Mouse (Mus musculus): Measurements from ENCODE around the gene Igdcc3.

Gene Igdcc3

DNA sequence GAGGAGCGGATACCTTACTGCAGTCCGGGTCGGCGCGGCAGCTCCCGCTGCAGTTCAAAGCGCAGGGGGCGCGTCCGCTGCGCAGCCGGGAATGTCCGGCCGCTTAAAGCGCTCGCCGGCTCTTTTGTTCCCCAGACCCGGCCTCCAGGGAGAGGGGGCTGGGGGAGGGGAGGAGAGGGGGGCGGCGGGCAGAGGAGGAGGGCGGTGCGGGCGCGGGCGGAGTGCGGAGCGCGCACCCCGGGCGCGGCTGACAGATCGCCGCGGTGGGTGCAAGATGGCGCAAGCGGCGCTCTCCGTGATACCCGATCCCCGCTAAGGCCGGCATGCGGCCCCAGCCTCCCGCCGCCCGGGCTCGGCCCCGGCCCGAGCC is at the start of gene Igdcc3:
Igdcc3 (plus strand) TSS at position 254 of the 370 bp plus-strand sequence.
- DNase-seq (ENCODE audit: low spot score in 2 of 2), result no peak

DNA sequence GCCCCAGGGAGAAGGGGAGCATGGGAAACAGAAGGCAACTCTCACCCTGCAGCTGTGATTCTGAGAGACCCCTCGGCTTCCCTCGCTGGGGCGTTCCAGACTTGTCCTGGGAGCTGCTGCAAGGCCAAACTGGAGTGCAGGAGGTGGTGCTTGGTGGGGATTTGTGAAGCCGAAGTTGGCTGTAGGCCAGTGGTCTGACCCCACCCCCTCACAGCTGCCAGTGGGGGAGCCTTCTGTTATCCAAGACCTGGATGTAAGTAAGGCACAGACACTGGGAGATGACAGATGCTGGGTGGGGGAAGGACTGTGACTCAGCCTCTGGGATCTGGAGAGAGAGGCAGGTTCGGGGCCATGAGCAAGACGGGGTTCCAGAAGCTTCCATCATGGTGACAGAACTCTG is 46.8 kb upstream of the Igdcc3 start:
- peak; percentile 31 to 38 for DNase-seq (ENCODE audit: low spot score in 2 of 2)

DNA sequence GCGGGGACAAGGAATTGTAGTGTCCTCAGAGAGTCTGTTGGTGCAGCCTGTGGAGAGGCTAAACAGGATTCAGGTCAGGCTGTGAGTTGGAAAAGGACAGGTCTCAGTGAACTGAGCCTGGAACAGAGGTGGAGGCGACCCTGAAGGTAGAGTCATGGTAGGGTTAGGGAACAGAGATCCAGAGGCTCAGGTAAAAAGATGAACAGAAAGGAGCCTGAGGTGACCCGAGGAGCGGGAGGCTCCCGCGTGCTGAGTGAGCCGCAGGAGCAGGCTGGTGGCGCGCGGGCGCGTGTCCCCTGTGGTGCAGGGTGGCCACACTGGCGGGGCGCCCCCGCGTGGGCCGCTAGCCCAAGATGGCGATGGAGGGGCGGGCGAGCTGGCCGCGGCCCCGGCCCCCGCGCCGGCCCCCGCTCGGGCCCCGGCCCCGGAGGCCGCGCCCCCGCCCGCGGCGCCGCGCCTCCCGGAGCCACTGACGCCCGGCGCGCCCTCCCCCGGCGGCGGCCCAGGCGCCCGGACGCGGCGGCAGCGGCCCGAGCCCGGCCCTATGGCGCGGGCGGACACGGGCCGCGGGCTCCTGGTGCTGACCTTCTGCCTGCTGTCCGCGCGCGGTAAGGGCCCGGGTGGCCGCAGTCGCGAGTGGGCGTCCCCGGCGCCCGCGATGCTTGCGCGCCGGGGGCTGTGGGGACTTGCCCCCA is 39.9 kb upstream of the Igdcc3 start, which contains the start of gene Igdcc4:
Igdcc4 (plus strand) TSS at position 496 of the 695 bp plus-strand sequence.
- DNase-seq (ENCODE audit: low spot score in 2 of 2), result no peak

DNA sequence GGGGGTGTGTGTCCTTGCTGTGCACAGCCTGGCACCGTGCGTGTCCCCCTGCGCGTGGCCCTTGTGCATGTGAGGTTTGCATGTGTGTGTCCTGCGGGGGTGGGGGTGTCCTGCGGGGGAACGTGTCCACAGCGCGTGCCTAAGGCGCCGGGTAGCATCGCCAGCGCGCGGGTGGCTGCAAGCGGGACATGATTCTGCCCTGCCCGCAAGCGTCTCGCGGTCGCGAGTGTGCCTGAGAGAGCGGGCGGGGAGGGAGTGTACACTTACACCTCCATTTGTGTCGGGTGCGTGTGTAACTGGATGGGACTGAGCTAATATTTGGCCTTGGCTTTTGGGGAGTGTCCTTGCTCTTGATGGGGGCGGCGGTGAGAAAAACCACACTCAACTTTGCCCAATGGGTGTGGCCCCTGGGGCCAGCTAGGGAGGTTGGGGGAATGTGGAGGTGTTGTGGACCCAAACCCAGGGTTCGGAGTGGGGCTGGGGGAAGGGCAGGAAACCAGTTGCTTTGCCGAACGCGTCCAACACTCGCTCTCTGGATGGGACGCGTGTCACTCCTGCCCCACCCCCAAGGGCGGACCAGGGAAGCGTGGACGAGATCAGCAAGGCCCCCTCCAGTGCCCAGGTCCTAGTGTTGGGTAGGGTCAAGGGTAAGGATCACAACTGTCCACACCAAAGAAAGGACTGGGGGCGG is 39.2 kb upstream of the Igdcc3 start:
- peak; percentile 32 to 37 for DNase-seq (ENCODE audit: low spot score in 2 of 2)

DNA sequence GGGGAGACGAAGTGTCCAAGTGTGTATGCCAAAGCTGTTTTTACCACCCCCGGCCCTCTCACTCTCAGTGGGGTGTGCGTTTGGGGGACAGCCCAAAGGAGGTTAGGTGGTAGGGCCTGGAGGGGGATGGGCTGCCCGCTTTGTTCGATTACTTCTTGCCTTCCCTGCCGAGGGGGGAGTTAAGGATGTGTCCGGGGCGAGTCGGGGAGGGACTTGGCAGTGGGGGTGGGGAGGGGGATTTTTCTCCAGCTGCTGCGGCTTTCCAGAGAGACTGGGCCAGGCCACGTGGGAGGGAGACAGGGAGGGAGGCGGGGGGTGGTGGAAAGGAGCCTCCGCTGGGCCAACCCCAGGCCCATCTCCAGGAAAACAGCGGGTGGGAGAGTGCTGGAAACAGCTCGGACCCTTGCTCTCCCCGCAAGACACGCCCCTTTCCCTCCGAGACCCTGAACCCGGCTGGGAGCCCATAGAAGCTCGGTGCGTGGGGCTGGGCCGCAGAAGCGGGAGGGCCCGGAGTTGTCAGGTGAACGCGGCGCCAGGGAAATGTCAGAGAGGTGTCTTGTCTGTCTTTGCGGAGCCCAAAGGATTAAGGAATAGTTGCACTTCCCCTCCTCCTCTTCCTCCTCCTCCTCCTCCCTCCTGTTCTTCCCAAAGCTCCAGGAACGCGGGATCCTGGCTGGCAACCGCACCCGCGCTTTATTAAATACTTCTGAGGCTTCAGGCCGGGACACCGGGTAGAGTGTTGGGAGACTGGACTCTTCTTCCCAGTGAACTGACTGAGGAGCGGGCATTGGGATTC is 38.4 kb upstream of the Igdcc3 start:
- DNase-seq (ENCODE audit: low spot score in 2 of 2), result no peak

DNA sequence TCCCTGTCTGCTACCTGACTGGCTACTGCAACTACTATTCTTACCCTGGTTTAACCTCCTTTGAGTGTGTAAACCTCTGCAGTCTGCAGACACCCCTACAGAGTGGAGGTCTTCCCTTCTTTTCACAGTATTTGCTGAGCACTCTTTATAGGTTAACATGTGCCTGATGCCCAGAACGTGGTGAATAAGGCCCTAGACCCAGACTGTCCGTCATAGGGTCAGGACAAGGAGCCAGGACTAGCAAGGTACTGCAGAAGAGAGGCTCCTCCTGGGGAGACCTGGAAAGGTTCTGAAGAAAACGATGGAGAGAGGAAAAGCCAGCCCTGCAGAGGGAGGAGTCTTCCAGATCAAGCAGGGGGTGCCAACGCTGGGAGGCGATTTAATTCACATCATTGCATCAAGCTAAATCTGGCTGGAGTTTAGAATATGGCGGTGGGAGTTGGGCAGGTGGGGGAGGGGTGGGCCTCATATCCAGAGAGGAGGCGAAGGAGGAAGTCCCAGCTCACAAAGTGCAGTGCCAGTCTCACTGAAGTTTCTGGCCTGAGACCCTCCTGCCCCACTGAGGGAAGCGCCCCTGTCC is 37.7 kb upstream of the Igdcc3 start:
- no peak for DNase-seq (ENCODE audit: low spot score in 2 of 2)

GRCm38 (mm10) chr9:65106821-65107220 is 34.2 kb upstream of the Igdcc3 start:
- no peak for DNase-seq (ENCODE audit: low spot score in 2 of 2)

- no peak for DNase-seq (ENCODE audit: low spot score in 2 of 2)
These were observed 33.1 kb upstream of the Igdcc3 start for GRCm38 (mm10) chr9:65107893-65108292.

- peak in 1 of 2 experiments; percentile 50 for DNase-seq (ENCODE audit: low spot score in 2 of 2)
These were observed 31.6 kb upstream of the Igdcc3 start for GRCm38 (mm10) chr9:65109132-65110072.

DNA sequence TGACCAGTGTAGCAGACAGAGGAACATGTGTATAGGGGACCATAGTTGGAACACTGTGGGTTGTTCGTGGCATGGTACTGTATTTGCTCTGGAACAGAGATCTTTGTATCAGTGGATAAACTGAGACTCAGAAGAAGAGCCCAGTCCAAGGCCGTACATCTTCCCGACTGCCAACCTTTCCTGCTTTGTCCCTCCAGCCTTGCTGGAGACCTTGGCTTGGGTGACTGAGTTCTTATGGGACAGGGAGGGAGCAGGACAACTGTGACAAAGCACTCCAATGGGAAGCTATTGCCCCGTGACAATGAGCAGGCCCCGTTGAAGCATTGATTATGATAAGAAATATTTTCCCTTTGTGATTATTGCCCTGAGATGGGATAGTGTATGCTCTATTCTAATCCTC is 29.3 kb upstream of the Igdcc3 start:
- DNase-seq (ENCODE audit: low spot score in 2 of 2), result no peak

- DNase-seq (ENCODE audit: low spot score in 2 of 2), result no peak
These were observed 27.3 kb upstream of the Igdcc3 start for GRCm38 (mm10) chr9:65113694-65114093.

GRCm38 (mm10) chr9:65115891-65116290 is 25.1 kb upstream of the Igdcc3 start:
- no peak for DNase-seq (ENCODE audit: low spot score in 2 of 2)

DNA sequence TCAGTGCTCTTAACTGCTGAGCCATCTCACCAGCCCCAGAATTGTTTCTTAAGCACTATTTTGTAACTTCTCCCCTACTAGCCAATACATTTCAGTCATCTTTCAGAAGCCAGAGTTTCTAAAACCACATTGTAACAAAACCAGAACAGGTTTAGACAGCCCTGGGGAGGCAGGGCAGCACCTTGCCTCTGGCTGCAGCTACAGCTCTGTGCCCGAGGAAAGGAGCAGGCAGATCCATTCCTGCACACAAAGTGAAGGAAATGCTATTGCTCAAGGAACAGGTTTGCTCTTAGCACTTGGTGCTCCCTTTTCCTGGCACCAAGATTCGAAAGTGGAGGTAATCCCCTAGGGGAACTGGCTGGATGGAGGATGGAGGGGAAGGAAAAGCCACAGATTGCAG is 23.5 kb upstream of the Igdcc3 start:
- DNase-seq (ENCODE audit: low spot score in 2 of 2), result no peak

- peak in 1 of 2 experiments; percentile 61 for DNase-seq (ENCODE audit: low spot score in 2 of 2)
These were observed 20.1 kb upstream of the Igdcc3 start for GRCm38 (mm10) chr9:65120935-65121334.

DNA sequence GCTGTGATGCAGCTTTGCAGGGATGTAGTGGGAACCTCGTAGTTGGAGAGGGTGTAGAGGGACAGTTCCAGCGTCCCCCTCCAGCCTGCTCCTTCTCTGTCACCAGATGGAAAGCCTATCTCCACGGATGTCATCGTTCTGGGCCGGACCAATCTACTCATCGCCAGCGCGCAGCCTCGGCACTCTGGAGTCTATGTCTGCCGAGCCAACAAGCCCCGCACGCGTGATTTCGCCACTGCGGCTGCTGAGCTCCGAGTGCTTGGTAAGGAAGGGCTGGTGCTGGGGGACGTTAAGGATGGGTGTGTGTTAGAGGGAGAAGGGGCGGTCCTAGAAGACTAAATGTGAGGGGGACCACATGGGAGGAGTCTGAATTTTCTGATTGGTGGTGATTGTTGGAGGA is 18.4 kb upstream of the Igdcc3 start:
- peak; percentile 53 to 69 for DNase-seq (ENCODE audit: low spot score in 2 of 2)

DNA sequence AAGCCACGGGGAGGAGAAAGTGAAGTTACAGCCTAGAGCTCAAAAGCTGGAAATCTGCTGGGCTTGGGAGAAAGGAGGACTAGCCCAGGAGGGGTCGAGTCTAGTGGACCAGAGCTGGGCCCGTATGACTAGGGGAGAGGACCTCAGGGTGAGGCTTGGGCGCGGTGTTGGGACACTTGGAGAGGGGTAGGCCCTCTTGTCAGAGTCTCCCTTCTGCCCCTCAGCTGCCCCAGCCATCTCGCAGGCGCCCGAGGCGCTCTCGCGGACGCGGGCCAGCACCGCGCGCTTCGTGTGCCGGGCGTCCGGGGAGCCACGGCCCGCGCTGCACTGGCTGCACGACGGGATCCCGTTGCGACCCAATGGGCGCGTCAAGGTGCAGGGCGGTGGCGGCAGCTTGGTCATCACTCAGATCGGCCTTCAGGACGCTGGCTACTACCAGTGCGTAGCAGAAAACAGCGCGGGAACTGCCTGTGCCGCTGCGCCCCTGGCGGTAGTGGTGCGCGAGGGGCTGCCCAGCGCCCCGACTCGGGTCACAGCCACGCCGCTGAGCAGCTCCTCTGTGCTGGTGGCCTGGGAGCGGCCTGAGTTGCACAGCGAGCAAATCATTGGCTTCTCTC is 17.3 kb upstream of the Igdcc3 start:
- DNase-seq (ENCODE audit: low spot score in 2 of 2), result no peak

DNA sequence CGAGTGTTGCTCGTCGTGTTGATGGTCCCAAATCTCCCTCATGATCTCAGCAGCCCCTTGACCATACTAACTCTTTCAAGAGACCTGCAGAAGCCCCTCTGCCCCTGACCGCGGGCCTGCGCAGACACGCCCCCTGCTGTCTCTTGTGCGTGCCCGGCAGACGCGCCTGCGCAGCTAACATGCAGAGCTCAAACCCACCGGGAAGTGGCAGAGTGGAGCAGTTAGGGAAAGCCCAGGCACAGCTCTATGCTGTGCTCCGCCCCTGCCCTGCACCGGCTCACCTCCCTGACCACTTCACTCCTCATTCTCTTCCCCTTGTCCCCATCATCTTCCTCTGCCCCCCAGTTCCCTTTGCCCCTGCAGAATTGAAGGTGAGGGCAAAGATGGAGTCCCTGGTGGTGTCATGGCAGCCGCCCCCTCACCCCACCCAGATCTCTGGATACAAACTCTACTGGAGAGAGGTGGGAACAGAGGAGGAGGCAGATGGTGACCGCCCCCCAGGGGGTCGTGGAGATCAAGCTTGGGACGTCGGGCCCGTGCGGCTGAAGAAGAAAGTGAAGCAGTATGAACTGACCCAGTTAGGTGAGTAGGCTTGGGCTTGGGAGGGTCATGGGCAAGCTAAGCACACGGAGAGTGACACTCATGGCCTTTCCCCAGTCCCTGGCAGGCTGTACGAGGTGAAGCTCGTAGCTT is 12.7 kb upstream of the Igdcc3 start:
- no peak for DNase-seq (ENCODE audit: low spot score in 2 of 2)

DNA sequence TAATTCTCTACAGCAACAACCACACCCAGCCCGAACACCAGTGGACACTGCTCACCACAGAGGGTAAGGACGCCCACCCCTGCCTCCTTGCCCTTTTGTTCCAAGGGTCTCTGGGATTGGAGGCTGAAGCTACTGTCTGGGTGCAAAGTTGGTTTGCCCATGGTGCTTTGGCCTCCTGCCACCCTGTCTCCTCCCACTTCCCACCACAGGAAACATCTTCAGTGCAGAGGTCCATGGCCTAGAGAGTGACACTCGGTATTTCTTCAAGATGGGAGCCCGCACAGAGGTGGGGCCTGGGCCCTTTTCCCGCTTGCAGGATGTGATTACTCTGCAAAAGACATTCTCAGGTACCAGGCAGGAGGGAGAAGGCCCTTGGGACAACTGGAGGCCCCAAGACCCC is 9.3 kb upstream of the Igdcc3 start:
- no peak for DNase-seq (ENCODE audit: low spot score in 2 of 2)

GRCm38 (mm10) chr9:65133739-65134138 is 7.2 kb upstream of the Igdcc3 start:
- DNase-seq (ENCODE audit: low spot score in 2 of 2), result peak in 1 of 2 experiments; percentile 67

- no peak for DNase-seq (ENCODE audit: low spot score in 2 of 2)
These were observed 5.9 kb upstream of the Igdcc3 start for GRCm38 (mm10) chr9:65135126-65135525.

Measured in frontal cortex, postnatal 14 days (tissue).